8 mouse cellular contexts compared by ENCODE assay signal in genomic region chr13:107889985-107890865, GRCm38 (mm10).
DNase-seq lines count a peak whose midpoint lies in the region; ATAC-seq and TF ChIP-seq lines count a peak whose summit lies in the region.

No protein-coding gene starts in this region.

- TF ChIP-seq EP300 in lung, postnatal 0 days (IDR thresholded peaks at IDR 0.05), result 0 out of 2 replicates have a peak, but pooled peaks have one; percentile 35

- under 1% methylated on average over 87 of the region's 90 CpGs for WGBS in hindbrain, embryonic 10.5 days
- under 1% methylated on average over 72 of the region's 90 CpGs for WGBS in lung, postnatal 0 days

- H3K4me3 ChIP-seq in hindbrain, embryonic 10.5 days, result peak overlapping the region; percentile 99
- H3K4me3 ChIP-seq in lung, postnatal 0 days (ENCODE audit: low read depth, low read length), result peak overlapping the region; percentile 94

- peak; percentile 93 for DNase-seq in MEL-GATA-1-ER (ENCODE audit: extremely low read depth, low read depth)
- peak; percentile 98 for DNase-seq in cerebellum, adult 8-10 months
- DNase-seq in forelimb bud, embryonic 11.5 days (ENCODE audit: low read depth, low spot score), result peak; percentile 99
- DNase-seq in hindbrain, embryonic 10.5 days (ENCODE audit: low spot score), result peak; percentile 100
- peak; percentile 99 for DNase-seq in layer of hippocampus, adult 9-11 months
- peak; percentile 99 for DNase-seq in lung, postnatal 0 days (ENCODE audit: low spot score)
- DNase-seq in ovary, postnatal 14 days (ENCODE audit: low spot score), result peak; percentile 96
- DNase-seq in thymus, postnatal 14 days, result peak; percentile 100

- no peaks in the 10 kb centered on the region for H3K9me3 ChIP-seq in hindbrain, embryonic 10.5 days
- no peaks in the 10 kb centered on the region for H3K9me3 ChIP-seq in lung, postnatal 0 days (ENCODE audit: low read length)

- H3K27ac ChIP-seq in hindbrain, embryonic 10.5 days, result peak overlapping the region; percentile 98
- peak overlapping the region; percentile 99 for H3K27ac ChIP-seq in lung, postnatal 0 days (ENCODE audit: low read length)

- H3K4me2 ChIP-seq in lung, postnatal 0 days (replicated peaks; ENCODE audit: low read depth, low read length), result peak overlapping the region; percentile 90

- H3K27me3 ChIP-seq in hindbrain, embryonic 10.5 days (ENCODE audit: insufficient read depth, poor library complexity, severe bottlenecking), result peaks cover 18% of the 10 kb centered on the region
- H3K27me3 ChIP-seq in lung, postnatal 0 days (replicated peaks; ENCODE audit: insufficient read depth, low read length), result no peaks in the 10 kb centered on the region

- peak; percentile 59 for TF ChIP-seq CTCF in lung, postnatal 0 days (IDR thresholded peaks at IDR 0.05)

- peaks cover 42% of the 10 kb centered on the region for H3K4me1 ChIP-seq in hindbrain, embryonic 10.5 days (replicated peaks)
- peaks cover 10% of the 10 kb centered on the region; the same call in 1 of the 2 replicates for H3K4me1 ChIP-seq in lung, postnatal 0 days (ENCODE audit: insufficient read depth, low read depth, low read length)

- ATAC-seq in lung, postnatal 0 days, result peak; percentile 91

- peak overlapping the region; percentile 87 for H3K9ac ChIP-seq in lung, postnatal 0 days (replicated peaks; ENCODE audit: low read depth)

- no peaks in the 10 kb centered on the region for H3K36me3 ChIP-seq in hindbrain, embryonic 10.5 days
- no peaks in the 10 kb centered on the region for H3K36me3 ChIP-seq in lung, postnatal 0 days (ENCODE audit: insufficient read depth, low read length)

Comparison
In these comparisons a context has a peak if more than half of its experiments do, and no peak if none do; other contexts are left out.
1. Peak in every context shown above with its lines: DNase-seq, ATAC-seq, H3K4me3 ChIP-seq and H3K27ac ChIP-seq.